Mouse (Mus musculus) myocyte (in vitro differentiated cells): Measurements from ENCODE around the gene Pdlim7.

Source experiments
- E2F4 ChIP-seq: IDR thresholded peaks from one replicate; pipeline ENCODE4 v1.6.1; 2011; ENCODE audit warnings: mild to moderate bottlenecking, control low read depth, moderate library complexity; ENCODE audit not compliant: insufficient read depth
- MAX ChIP-seq: IDR thresholded peaks from one replicate; pipeline ENCODE4 v1.6.1; 2011; ENCODE audit warnings: low read depth, mild to moderate bottlenecking, control low read depth
- MYOD1 ChIP-seq, 3 experiments: IDR thresholded peaks; one replicate each; pipeline ENCODE4 v1.6.1; 2011; ENCODE audit warnings: control low read depth in 2 of 3, low read depth in 2 of 3, mild to moderate bottlenecking in 2 of 3, moderate library complexity in 1 of 3; ENCODE audit not compliant: insufficient read length in 2 of 3, control insufficient read depth in 1 of 3
- MYOG ChIP-seq, 3 experiments: IDR thresholded peaks; one replicate each; pipeline ENCODE4 v1.6.1; 2011; ENCODE audit warnings: control low read depth in 2 of 3, low read depth in 2 of 3, mild to moderate bottlenecking in 2 of 3; ENCODE audit not compliant: insufficient read length in 2 of 3, control insufficient read depth in 1 of 3, insufficient read depth in 1 of 3
- POLR2A ChIP-seq: IDR thresholded peaks from one replicate; pipeline ENCODE4 v1.6.1; 2011; ENCODE audit warnings: low read depth, mild to moderate bottlenecking, control low read depth, moderate library complexity; ENCODE audit not compliant: insufficient read length
- POLR2AphosphoS2 ChIP-seq: IDR thresholded peaks from one replicate; pipeline ENCODE4 v1.6.1; 2011; ENCODE audit warnings: low read depth, control low read depth; ENCODE audit not compliant: insufficient read length
- TCF12 ChIP-seq: IDR thresholded peaks from one replicate; pipeline ENCODE4 v1.6.1; 2011; ENCODE audit warnings: mild to moderate bottlenecking, control low read depth; ENCODE audit not compliant: poor library complexity, insufficient read depth, severe bottlenecking
- TCF3 ChIP-seq: IDR thresholded peaks from one replicate; pipeline ENCODE4 v1.6.1; 2011; ENCODE audit warnings: low read depth, control low read depth; ENCODE audit not compliant: insufficient read length
- USF1 ChIP-seq: IDR thresholded peaks from one replicate; pipeline ENCODE4 v1.6.1; 2011; ENCODE audit warnings: low read depth, mild to moderate bottlenecking, control low read depth, moderate library complexity

- TF ChIP-seq TCF3 (no peak), TCF12 (no peak), POLR2A (no peak), MAX (no peak), USF1 (no peak), MYOG (IDR thresholded peaks at IDR 0.05; ENCODE audit: control insufficient read depth in 1 of 3, insufficient read depth in 1 of 3, insufficient read length in 2 of 3, low read depth in 2 of 3) (peak in 1 of 3 experiments; percentile 54), POLR2AphosphoS2 (peak; percentile 38), E2F4 (no peak), MYOD1 (IDR thresholded peaks at IDR 0.05; ENCODE audit: control insufficient read depth in 1 of 3, insufficient read length in 2 of 3, low read depth in 2 of 3) (no peak)
Measured at GRCm38 (mm10) chr13:55502405-55502804, 11.1 kb downstream of the Pdlim7 start.
